Mouse (Mus musculus): Measurements from ENCODE around the gene Clmn. TPM values are rescaled to one million over a fixed set of nuclear protein-coding genes. Genes with fewer than 3 reads are reported as not detected.

The Clmn gene
- polyA plus RNA-seq, 1 experiment from 2014 or later: 0.63 TPM

- Histone ChIP-seq H3K4me3 (ENCODE audit: low read depth, low read length) (no peak overlapping the region), H3K9me3 (replicated peaks; ENCODE audit: control insufficient read depth, low read length) (no peaks in the 10 kb centered on the region), H3K9ac (ENCODE audit: low read depth, low read length) (no peak overlapping the region), H3K36me3 (ENCODE audit: control insufficient read depth, insufficient read depth) (no peaks in the 10 kb centered on the region), H3K4me1 (ENCODE audit: control insufficient read depth, low read depth, low read length) (no peaks in the 10 kb centered on the region), H3K27ac (ENCODE audit: low read length) (no peak overlapping the region), H3K4me2 (ENCODE audit: low read depth, low read length) (no peak overlapping the region), H3K27me3 (ENCODE audit: control insufficient read depth, insufficient read depth, low read depth, low read length) (no peaks in the 10 kb centered on the region; the same call in 1 of the 2 replicates)
- ATAC-seq (ENCODE audit: low read depth): no peak
- 48% methylated on average over 7 of the region's 7 CpGs for WGBS (ENCODE audit: insufficient replicate concordance)
These were observed 53.9 kb downstream of the Clmn start for GRCm38 (mm10) chr12:104810923-104811443.

- no peak for ATAC-seq (ENCODE audit: low read depth)
- Histone ChIP-seq H3K27me3 (ENCODE audit: control insufficient read depth, insufficient read depth, low read depth, low read length) (no peaks in the 10 kb centered on the region; the same call in 1 of the 2 replicates), H3K4me1 (ENCODE audit: control insufficient read depth, low read depth, low read length) (no peaks in the 10 kb centered on the region), H3K36me3 (ENCODE audit: control insufficient read depth, insufficient read depth) (no peaks in the 10 kb centered on the region), H3K4me3 (ENCODE audit: low read depth, low read length) (no peak overlapping the region), H3K9ac (ENCODE audit: low read depth, low read length) (no peak overlapping the region), H3K4me2 (ENCODE audit: low read depth, low read length) (no peak overlapping the region), H3K27ac (ENCODE audit: low read length) (no peak overlapping the region), H3K9me3 (replicated peaks; ENCODE audit: control insufficient read depth, low read length) (no peaks in the 10 kb centered on the region)
- WGBS (ENCODE audit: insufficient replicate concordance): 57% methylated on average over 17 of the region's 17 CpGs
These were observed 56.3 kb downstream of the Clmn start for GRCm38 (mm10) chr12:104808421-104809067.

GRCm38 (mm10) chr12:104806680-104807375 is 58.0 kb downstream of the Clmn start:
- no peak overlapping the region for H3K27ac ChIP-seq (ENCODE audit: low read length)
- no peak overlapping the region for H3K9ac ChIP-seq (ENCODE audit: low read depth, low read length)
- H3K27me3 ChIP-seq (ENCODE audit: control insufficient read depth, insufficient read depth, low read depth, low read length): no peaks in the 10 kb centered on the region; the same call in 1 of the 2 replicates
- no peak for ATAC-seq (ENCODE audit: low read depth)
- 59% methylated on average over 4 of the region's 4 CpGs for WGBS (ENCODE audit: insufficient replicate concordance)
- H3K36me3 ChIP-seq (ENCODE audit: control insufficient read depth, insufficient read depth): no peaks in the 10 kb centered on the region
- H3K9me3 ChIP-seq (replicated peaks; ENCODE audit: control insufficient read depth, low read length): no peaks in the 10 kb centered on the region
- no peaks in the 10 kb centered on the region for H3K4me1 ChIP-seq (ENCODE audit: control insufficient read depth, low read depth, low read length)
- no peak overlapping the region for H3K4me2 ChIP-seq (ENCODE audit: low read depth, low read length)
- H3K4me3 ChIP-seq (ENCODE audit: low read depth, low read length): no peak overlapping the region

GRCm38 (mm10) chr12:104801494-104802260 is 63.2 kb downstream of the Clmn start:
- no peak overlapping the region for H3K4me3 ChIP-seq (ENCODE audit: low read depth, low read length)
- no peak for ATAC-seq (ENCODE audit: low read depth)
- WGBS (ENCODE audit: insufficient replicate concordance): 50% methylated on average over 9 of the region's 9 CpGs
- H3K4me1 ChIP-seq (ENCODE audit: control insufficient read depth, low read depth, low read length): no peaks in the 10 kb centered on the region
- H3K9me3 ChIP-seq (replicated peaks; ENCODE audit: control insufficient read depth, low read length): peaks cover 2% of the 10 kb centered on the region
- no peak overlapping the region for H3K4me2 ChIP-seq (ENCODE audit: low read depth, low read length)
- H3K36me3 ChIP-seq (ENCODE audit: control insufficient read depth, insufficient read depth): no peaks in the 10 kb centered on the region
- no peak overlapping the region for H3K9ac ChIP-seq (ENCODE audit: low read depth, low read length)
- H3K27ac ChIP-seq (ENCODE audit: low read length): no peak overlapping the region
- no peaks in the 10 kb centered on the region; the same call in 1 of the 2 replicates for H3K27me3 ChIP-seq (ENCODE audit: control insufficient read depth, insufficient read depth, low read depth, low read length)

- Histone ChIP-seq H3K4me1 (ENCODE audit: control insufficient read depth, low read depth, low read length) (no peaks in the 10 kb centered on the region), H3K36me3 (ENCODE audit: control insufficient read depth, insufficient read depth) (no peaks in the 10 kb centered on the region), H3K9me3 (replicated peaks; ENCODE audit: control insufficient read depth, low read length) (peaks cover 2% of the 10 kb centered on the region), H3K9ac (ENCODE audit: low read depth, low read length) (no peak overlapping the region), H3K27ac (ENCODE audit: low read length) (no peak overlapping the region), H3K27me3 (ENCODE audit: control insufficient read depth, insufficient read depth, low read depth, low read length) (no peaks in the 10 kb centered on the region), H3K4me2 (ENCODE audit: low read depth, low read length) (no peak overlapping the region), H3K4me3 (ENCODE audit: low read depth, low read length) (no peak overlapping the region)
- WGBS (ENCODE audit: insufficient replicate concordance): 69% methylated on average over 3 of the region's 3 CpGs
- ATAC-seq (ENCODE audit: low read depth): no peak
These were observed 65.5 kb downstream of the Clmn start for GRCm38 (mm10) chr12:104799365-104799764.

- Histone ChIP-seq H3K36me3 (ENCODE audit: control insufficient read depth, insufficient read depth) (no peaks in the 10 kb centered on the region), H3K4me1 (ENCODE audit: control insufficient read depth, low read depth, low read length) (no peaks in the 10 kb centered on the region), H3K9me3 (replicated peaks; ENCODE audit: control insufficient read depth, low read length) (peaks cover 2% of the 10 kb centered on the region), H3K27me3 (ENCODE audit: control insufficient read depth, insufficient read depth, low read depth, low read length) (no peaks in the 10 kb centered on the region), H3K4me2 (ENCODE audit: low read depth, low read length) (no peak overlapping the region), H3K27ac (ENCODE audit: low read length) (no peak overlapping the region), H3K4me3 (ENCODE audit: low read depth, low read length) (no peak overlapping the region), H3K9ac (ENCODE audit: low read depth, low read length) (no peak overlapping the region)
- 72% methylated on average over 6 of the region's 6 CpGs for WGBS (ENCODE audit: insufficient replicate concordance)
- peak; percentile 71 for ATAC-seq (ENCODE audit: low read depth)
These were observed 67.0 kb downstream of the Clmn start for GRCm38 (mm10) chr12:104797905-104798304.

GRCm38 (mm10) chr12:104796635-104797378 is 68.1 kb downstream of the Clmn start:
- H3K4me3 ChIP-seq (ENCODE audit: low read depth, low read length): no peak overlapping the region

GRCm38 (mm10) chr12:104794957-104795356 is 69.9 kb downstream of the Clmn start:
- Histone ChIP-seq H3K36me3 (ENCODE audit: control insufficient read depth, insufficient read depth) (no peaks in the 10 kb centered on the region), H3K4me1 (ENCODE audit: control insufficient read depth, low read depth, low read length) (no peaks in the 10 kb centered on the region), H3K4me3 (ENCODE audit: low read depth, low read length) (no peak overlapping the region), H3K27ac (ENCODE audit: low read length) (no peak overlapping the region), H3K9ac (ENCODE audit: low read depth, low read length) (no peak overlapping the region), H3K9me3 (replicated peaks; ENCODE audit: control insufficient read depth, low read length) (peaks cover 2% of the 10 kb centered on the region; the same call in 1 of the 2 replicates), H3K27me3 (ENCODE audit: control insufficient read depth, insufficient read depth, low read depth, low read length) (no peaks in the 10 kb centered on the region), H3K4me2 (ENCODE audit: low read depth, low read length) (no peak overlapping the region)
- ATAC-seq (ENCODE audit: low read depth): no peak
- 59% methylated on average over 5 of the region's 5 CpGs for WGBS (ENCODE audit: insufficient replicate concordance)

More at GRCm38 (mm10) chr12:104796635-104797378, 68.1 kb downstream of the Clmn start:
- H3K9ac ChIP-seq (ENCODE audit: low read depth, low read length): no peak overlapping the region
- H3K27me3 ChIP-seq (ENCODE audit: control insufficient read depth, insufficient read depth, low read depth, low read length): no peaks in the 10 kb centered on the region
- peaks cover 2% of the 10 kb centered on the region for H3K9me3 ChIP-seq (replicated peaks; ENCODE audit: control insufficient read depth, low read length)
- no peak overlapping the region for H3K4me2 ChIP-seq (ENCODE audit: low read depth, low read length)
- WGBS (ENCODE audit: insufficient replicate concordance): 62% methylated on average over 11 of the region's 11 CpGs
- no peaks in the 10 kb centered on the region for H3K36me3 ChIP-seq (ENCODE audit: control insufficient read depth, insufficient read depth)
- H3K4me1 ChIP-seq (ENCODE audit: control insufficient read depth, low read depth, low read length): no peaks in the 10 kb centered on the region
- H3K27ac ChIP-seq (ENCODE audit: low read length): no peak overlapping the region
- no peak for ATAC-seq (ENCODE audit: low read depth)
